Mouse (Mus musculus): ENCODE measurements around the gene Rfx2.
A peak's percentile ranks its signal among the peaks of the same experiment; 100 is the strongest.

The Rfx2 gene

DNA sequence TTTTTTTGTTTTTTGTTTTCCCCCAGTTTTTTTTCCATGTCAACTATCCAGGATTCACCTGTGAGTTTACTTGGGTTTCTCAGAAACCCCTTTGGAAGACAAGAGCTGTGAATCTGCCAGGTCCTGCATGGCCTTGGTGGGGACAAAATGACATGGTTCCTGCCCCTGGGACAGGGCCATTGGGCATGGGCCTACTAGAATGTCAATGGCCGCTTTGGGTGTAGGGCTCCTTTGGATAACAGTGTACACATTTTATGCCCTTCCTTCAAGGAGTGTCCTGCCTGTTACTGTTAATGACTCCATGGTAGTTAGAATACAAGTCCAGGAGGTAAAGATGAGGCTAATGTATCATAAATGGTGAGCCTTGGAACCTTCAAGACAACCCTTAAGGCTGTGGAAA lies 2.1 kb upstream of the Rfx2 start:
- DNase-seq (ENCODE audit: low spot score in 2 of 2), result no peak

DNA sequence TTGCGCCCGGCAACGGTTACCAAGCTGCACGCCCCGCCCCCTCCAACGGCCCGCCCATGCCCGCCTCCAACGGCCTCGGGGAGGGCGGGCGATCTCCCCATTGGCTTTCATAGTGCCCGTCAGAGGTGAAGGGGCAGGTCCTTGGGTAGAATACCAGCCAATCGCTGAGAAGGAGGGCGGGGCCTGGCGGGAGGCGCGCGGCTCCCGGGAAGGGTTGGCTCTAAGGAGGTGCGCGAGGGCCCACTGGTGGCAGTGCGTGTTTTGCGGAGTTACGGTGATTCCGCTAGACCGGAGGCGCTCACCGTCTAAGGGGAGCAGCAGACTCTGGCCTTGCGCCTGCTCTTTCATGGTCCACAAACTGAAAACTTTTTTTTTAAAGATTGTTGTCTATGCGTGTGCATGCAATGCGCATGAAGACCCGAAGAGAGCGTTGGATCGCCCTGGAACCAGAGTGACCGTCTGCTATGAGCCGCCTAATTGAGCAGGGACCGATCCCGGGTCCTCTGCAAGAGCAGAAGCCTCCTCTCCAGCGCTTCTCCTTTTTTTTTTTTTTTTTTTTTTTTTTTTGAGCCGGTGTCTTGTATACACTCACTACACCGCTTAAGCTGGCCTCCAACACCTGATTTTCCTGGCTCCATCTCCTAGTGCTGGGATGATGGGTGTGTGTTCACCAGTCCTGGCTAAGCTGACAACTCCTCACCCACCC lies 451 bp upstream of the Rfx2 start:
- DNase-seq (ENCODE audit: low spot score in 2 of 2), result peak; percentile 98 to 99

DNA sequence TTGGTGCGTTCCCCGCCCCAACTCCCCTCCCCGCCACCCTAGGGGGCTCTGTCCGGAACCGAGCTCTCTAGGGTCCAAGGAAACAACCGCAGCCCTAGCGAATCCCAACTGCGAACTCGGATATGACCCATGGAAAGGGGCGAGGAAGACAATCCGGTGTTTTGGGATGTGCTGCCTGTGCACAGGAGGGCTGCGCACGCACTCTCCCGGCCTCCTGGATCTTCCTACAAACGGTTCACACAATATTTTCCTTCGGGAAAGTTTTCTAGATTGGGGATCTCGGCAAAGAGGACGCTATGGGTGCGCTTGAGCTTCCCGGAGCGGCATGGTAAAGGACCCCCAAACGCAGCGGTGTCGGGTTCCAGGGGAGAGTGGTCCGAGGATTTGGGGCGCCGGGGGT lies 1.0 kb downstream of the Rfx2 start:
- no peak for DNase-seq (ENCODE audit: low spot score in 2 of 2)

DNA sequence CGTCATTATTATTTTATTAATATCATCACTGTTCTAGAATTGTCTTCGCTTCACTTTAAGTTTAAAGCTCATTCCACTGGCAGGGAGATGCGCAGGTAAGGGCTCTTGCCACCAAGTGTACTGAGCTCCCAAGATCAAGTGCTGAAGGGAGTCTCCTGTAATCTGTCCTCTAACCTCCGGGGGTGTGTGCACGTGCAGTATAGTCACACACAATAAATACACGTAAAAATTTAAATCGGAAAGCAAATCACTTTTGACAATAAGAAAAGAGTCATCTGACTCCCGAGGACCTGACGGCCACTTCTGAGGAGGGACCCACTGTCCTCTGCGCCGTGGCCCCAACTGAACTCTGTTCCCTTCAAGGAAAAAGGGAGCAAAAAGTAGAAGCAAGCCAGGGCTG lies 1.6 kb downstream of the Rfx2 start:
- no peak for DNase-seq (ENCODE audit: low spot score in 2 of 2)

DNA sequence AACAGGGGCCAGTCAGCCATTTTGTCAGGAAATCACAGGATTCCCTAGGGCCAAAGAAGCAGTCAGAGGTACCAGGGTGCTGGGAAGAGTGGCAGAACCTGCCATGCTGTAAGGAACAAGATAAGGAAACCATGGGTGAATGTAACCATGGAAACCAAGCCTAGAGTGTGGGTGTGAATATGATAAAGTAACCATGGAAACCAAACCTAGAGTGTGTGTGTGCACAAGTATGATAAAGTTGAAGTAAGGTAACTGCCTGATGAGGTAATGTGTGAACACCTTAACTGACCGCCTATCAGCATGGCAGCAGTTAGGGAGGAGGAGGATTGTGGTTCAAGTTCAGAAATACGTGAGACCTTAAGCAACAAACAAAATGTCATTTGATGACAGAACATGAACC lies 4.1 kb downstream of the Rfx2 start:
- DNase-seq (ENCODE audit: low spot score in 2 of 2), result no peak

DNA sequence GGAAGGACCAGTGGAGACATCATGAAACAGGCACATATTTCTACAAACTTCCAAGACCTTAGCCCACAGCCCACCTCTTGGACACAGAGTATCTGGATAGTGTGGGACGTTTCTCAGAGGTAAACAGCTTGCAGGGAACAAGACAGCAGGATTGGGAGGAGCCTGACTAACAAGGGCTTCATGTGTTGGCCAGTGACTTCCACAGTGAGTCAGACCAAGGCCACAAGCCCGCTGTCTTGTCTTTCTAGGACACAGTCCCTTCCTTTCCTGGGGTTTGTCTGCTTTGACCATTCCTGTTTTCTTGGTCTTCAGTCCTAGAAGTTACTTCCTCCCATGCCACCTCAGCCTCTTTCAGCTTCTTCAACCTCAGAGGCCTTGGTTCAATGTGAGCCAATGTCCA lies 7.5 kb downstream of the Rfx2 start:
- no peak for DNase-seq (ENCODE audit: low spot score in 2 of 2)

DNA sequence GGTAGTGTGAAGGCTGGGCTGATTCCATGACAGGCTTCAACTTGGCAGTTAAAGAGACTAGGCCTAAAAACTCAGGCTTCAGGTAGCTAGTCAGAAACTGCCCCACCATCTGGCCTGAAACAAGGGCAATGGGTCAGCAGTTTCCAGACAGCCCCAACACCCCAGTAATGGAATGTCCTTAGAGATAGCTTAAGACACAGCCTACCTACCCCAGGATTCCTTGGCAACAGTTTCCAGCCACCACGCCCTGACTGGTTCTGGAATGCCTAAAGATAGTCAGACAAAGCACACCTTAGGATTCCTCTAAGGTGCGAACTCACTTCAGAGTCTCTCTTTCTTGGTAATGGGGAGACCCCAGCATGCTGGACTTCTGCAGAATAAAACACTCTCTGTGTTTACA lies 8.4 kb downstream of the Rfx2 start:
- no peak for DNase-seq (ENCODE audit: low spot score in 2 of 2)

DNA sequence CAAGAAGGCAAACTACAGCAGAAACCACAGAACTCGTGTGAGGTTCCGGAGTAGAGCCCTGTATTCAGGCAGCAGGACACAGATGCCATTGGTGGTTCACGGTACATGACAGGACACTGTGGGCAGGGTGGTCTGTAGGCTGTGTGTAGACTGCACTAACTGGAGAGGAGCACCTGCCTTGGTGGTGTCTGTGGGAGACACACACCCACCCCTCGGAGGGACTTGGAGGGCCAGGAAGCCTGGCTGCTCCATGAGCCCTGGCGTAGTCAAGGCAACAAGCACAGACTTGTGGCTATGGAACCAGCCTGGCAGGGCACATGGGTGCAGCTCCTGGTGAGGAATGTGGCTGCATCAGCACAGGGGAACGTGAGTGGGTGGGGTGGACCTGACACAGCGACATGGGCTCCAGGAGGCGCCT lies 11.1 kb downstream of the Rfx2 start:
- DNase-seq (ENCODE audit: low spot score in 2 of 2), result peak; percentile 35 to 42

DNA sequence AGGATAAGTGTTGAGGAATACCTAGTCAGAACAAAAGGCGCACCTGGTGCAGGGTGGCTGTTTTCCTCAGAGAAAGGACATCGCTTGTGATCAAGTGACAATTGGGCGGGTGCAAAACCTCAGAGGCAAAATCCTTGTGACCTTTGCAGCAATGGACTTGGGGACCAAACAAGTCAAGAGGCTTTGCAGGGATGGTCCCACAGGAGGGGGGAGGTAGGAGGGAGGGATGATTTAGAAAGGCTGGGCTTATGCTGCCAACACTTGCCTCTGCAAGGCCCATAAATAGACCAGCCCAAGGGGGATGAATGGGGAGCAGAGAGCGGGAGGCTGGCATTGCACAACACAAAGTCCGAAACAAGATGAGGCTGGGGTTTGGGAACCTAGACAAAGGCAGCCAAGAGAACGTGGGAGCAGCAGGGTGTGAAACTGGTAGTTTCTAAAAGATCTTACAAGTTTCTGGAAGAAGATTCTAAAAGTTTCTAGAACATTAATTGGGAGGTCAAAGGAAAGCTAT lies 11.7 kb downstream of the Rfx2 start:
- DNase-seq (ENCODE audit: low spot score in 2 of 2), result no peak

DNA sequence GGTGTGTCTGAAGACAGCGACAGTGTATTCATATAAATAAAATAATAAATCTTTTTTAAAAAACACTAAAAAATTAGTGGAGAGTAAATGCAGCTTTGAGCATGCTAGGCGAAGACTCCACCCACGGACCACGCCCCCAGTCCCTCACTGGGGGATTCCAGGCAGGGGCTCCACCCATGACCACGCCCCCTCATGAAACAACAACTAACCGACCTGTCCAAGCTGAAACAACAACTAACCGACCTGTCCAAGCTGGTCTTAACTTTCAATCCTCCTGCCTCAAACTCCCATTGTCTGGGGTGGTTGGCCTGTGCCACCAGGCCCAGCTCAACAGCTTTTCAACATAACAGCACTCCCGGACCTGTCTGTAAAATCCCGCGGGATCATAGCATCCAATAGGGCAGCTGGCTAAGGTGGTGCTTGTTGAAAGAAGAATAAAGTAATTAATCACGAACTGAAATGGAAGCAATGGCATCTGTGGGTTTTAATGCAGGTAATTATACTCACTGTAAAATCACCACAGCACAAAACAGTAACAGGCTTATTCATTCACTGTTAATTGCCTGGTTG lies 12.7 kb downstream of the Rfx2 start:
- DNase-seq (ENCODE audit: low spot score in 2 of 2), result no peak

DNA sequence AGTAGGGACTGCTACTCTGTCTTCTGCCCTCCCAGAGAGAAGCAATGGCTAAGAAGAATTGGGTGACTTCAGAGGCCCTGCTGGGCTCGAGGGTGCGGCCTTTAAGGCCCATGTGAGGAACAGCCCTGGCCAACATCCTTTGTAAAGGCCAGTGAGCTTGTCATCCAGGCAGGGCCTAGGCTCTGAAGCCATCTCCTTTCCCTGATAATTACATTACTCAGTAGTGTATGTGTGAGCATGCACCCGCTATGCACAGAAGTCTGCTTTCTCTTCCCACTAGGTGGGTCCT lies 15.8 kb downstream of the Rfx2 start:
- DNase-seq (ENCODE audit: low spot score in 2 of 2), result no peak

DNA sequence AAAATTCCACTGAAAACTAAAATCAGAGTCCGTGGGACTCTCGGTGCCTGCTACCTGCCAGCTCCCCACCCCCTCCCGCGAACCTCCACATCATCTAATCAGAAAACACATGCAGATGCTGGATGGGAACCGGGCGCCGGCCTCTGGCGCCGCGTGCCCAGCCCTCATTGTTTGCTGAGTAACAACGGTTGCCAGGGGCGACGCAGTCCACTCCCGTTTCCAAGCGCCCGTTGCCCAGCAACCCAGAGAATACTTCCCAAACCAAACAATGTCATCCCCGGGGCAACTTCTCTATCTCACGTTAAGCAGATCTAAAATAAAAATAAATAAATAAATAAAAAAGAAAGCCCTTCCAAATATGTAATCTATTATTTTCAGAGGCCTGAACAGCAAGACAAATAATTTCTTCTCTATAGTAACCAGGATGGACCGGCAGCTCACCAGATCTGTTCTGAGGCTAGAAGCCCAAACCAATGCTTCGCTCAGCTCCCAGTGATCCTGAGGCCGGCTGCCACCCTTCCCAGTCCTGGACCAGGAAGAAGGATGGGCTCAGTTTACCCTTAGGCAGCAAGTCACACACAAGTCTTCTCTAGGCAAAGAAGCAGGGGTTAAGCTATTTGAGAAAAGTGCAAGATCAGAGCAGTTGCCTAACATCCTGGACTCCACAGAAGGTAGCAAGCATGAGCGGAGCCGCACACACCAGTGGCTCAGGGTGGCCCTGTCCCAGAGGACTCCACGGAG lies 16.3 kb downstream of the Rfx2 start:
- no peak for DNase-seq (ENCODE audit: low spot score in 2 of 2)

DNA sequence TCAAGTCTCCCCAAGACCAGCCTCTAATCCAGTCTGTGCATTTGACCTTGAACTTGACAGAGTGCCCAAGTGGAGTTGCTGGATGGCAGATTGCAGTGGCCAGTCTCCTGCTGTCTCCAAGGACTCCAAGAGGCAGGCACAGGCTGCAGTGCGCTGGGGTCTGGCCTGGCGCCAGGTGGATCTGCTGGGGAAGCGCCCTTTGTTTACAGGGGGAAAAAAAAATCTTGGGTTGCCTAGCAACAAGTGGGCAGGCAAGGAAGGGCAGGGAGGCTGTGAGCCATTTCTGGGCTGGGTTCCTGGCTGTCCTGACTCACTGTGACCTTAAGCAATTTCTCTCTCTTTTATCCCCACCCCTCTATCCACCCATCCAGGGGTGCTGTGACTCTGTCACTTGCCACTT lies 20.6 kb downstream of the Rfx2 start:
- DNase-seq (ENCODE audit: low spot score in 2 of 2), result no peak

DNA sequence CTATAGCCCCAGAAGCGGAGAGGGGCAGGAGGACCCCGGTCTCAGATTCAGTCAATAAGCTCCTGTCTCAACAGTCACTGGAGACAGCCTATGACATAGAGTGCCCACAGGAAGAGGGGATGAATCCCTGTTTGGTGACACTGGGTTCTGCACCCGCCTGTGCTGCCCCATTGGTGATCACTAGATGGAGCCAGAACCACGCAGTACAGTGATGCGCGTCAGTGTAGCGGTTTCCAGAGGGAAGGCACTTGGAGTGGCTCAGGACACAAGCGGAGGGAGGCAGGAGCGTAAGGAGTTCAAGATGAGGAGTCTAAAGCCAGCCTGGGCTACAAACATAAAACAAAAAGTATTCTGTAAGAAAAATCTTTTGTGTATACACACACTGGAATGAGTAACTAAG lies 22.3 kb downstream of the Rfx2 start:
- peak; percentile 30 to 54 for DNase-seq (ENCODE audit: low spot score in 2 of 2)

DNA sequence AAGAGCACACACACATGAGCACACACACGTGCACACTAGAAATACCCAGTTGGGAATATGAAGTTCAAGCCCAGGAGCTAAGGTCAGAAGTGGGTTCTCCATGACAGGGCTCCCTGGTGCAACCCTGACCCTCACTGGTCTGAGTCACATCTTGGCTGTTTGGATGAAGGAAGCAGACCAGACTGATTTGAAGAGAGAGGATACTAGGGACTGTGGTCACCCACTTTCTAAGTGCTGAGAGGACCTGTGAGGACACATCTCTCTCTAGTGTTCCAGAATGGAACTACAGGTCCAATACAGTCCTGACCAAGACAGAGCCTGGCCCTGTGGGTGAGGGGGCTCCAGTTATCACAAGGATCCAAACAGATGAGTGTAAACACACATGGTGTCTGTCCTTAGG lies 25.0 kb downstream of the Rfx2 start:
- no peak for DNase-seq (ENCODE audit: low spot score in 2 of 2)

DNA sequence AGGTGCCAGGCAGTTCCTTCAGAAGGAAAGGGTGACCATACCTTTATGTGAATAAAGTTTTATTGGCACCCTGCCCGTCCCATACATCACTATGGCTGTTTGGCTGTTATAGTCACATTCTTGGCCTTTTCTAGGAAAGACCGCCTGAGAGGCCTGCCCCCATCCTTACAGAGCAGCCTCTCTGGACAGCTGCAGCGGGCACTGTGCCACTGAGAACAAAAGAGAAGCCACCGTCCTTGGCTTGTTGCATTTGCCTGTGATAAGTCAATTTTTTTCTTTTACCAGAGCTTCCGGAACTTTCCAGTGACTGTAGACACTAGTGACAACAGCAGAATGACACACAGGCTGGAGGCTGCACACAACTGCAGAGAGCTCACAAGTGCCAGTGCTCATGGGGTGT lies 25.9 kb downstream of the Rfx2 start:
- no peak for DNase-seq (ENCODE audit: low spot score in 2 of 2)

DNA sequence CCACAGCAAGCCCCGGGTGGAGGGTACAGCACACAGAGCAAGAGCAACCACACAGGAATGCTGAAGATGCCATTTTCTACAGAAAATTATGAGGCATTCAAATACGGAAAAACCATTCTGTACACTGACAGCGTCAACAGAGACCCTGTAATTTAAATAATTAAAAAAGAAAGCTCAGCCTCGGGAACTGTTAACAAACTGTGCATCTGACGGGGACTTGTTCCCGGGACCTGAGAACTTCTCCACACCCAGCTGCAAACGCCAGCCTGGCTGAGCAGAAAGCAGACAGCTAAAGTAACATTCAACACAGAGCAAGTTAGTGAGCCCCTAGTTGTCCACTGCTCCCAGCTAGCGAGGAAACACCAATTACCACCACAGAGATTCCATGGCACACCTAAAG lies 28.7 kb downstream of the Rfx2 start:
- DNase-seq (ENCODE audit: low spot score in 2 of 2), result no peak

DNA sequence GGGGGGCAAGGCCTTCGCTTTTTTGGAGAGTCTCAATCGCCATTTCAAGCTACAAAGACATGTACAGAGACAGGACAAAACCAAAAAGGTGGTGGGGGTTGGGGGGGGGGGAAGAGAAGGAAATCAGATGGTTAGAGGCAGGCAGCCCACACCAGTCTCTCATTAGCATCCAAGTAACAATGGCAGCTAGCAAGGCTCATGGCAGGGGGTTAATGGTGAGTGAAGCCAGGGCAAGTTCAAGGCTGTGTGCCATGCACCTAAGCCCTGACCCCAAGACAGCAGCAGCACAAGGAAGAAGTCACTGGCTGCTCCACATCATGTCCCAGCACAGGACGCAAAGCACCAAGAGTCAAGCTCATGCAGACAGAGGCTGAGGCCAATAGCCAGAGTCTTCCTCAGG lies 31.5 kb downstream of the Rfx2 start:
- no peak for DNase-seq (ENCODE audit: low spot score in 2 of 2)

DNA sequence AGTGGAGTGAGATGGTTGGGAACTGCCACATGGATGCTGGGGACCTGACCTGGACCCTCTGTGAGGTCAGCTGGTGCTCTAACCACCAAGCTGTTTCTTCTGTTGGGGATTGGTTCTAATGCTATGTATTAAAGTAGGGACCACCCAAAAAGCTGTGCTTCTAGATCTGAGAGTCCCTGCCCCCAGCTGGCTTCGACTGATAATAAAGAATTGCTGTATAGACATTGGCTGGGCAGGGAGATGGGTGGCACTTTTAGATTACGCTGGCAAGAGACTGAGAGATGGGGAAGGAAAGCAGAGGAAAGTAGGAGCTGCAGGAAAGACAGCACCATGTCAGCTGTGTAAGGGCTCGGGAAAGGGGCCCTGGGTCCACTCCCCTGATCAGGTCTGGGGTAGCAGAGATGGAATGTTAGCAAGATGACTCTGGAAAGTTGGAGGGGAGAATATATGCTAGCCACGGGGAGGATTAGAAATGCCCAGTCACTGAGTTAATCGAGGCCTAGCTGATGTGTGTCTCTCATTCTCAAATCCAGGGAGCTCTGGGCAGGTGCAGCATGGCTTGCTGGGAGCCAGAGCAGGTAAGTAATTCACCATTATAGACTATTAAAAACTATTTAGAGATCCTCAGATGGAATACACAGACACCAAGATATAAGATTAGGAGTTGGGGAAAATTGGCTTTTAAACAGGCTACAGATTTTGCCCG lies 37.0 kb downstream of the Rfx2 start:
- no peak for DNase-seq (ENCODE audit: low spot score in 2 of 2)

DNA sequence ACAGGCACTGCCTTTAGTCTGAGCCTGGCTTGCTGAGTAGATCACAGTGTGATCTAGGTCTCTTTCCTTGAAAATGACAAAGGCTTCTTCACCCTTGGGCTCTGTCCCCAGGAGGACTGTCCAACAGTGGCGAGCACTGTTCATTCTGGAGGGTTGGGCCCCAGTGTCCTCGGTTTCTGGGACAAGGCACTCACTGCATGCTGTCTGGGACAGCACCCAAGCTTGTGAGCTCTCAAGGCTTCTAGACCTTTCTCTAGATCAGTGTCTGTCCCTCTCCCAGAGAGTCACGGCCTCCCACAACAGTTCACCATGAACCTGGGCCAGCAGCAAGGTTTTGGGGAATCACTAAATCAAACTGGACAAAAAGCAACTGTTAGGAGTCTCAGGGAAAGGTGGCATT lies 38.2 kb downstream of the Rfx2 start:
- DNase-seq (ENCODE audit: low spot score in 2 of 2), result no peak

DNA sequence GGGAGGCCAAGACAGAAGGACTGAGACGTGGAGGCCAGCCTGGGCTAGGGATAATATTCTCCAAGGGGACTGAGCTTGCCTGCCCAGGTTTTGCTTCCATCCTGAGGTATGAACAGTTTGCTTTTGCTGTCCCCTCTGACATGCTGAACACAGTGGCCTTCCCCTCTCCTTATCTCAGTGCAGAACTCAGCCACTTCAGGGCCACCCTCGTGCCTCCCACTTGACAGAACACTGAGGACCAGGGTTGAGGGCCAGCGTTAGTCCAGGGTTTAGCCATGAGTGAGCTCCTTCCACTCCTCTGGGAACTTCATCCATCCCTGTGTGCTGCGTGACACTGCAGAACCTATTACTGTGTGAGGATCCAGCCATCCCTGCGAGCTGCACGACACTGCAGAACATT lies 41.5 kb downstream of the Rfx2 start:
- no peak for DNase-seq (ENCODE audit: low spot score in 2 of 2)

DNA sequence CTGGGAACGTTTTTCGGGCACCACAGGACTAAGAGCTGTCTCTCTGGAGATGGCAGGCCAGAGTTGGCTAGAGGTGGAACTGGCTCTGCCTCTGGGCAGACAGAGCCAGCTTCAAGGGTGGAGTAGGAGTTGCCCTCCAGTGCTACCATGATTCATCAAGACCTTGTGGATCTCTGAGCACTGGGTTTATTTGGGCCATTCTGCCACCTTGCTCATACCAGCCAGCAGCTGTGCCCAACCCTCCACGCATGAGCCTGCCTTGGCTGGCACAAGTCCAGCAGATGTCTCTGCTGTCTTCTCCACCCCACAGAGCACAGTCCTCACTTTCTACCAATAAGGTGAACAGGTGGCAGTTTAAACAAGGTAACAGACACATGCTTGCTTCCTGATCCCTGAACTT lies 41.9 kb downstream of the Rfx2 start:
- no peak for DNase-seq (ENCODE audit: low spot score in 2 of 2)

Data from thymus, postnatal 10 days (tissue).